Mouse (Mus musculus) olfactory bulb, adult 2 months (tissue): ENCODE measurements around the gene Ugt2b1. TPM values are rescaled to one million over a fixed set of nuclear protein-coding genes. Genes with fewer than 3 reads are reported as not detected.
"Not testable (repeated sequence)": the region's sequence is repeated elsewhere in the genome, so short reads cannot be mapped to it uniquely, and the experiment has no call there.

Experiments
- H3K27ac ChIP-seq: fragments of 200-500 bp; 2 replicates; pipeline ENCODE4 v1.5.1; 2012; ENCODE audit warnings: low read depth, low read length; ENCODE audit not compliant: insufficient read depth
- H3K4me1 ChIP-seq: fragments of 200-500 bp; 2 replicates; pipeline ENCODE4 v1.6.1; 2012; ENCODE audit warnings: low read length; ENCODE audit not compliant: control insufficient read depth, insufficient read depth
- H3K4me3 ChIP-seq: fragments of 200-500 bp; 2 replicates; pipeline ENCODE4 v1.5.1; 2012; ENCODE audit warnings: mild to moderate bottlenecking, low read depth, low read length, moderate library complexity; ENCODE audit not compliant: insufficient read depth
- CTCF ChIP-seq: fragments of 200-500 bp; IDR thresholded peaks from 2 replicates; pipeline ENCODE4 v1.5.1; 2012; ENCODE audit warnings: low read depth, mild to moderate bottlenecking, low read length, moderate library complexity; ENCODE audit not compliant: insufficient read depth
- POLR2A ChIP-seq: fragments of 200-500 bp; IDR thresholded peaks from 2 replicates; pipeline ENCODE4 v1.6.1; 2012; ENCODE audit warnings: mild to moderate bottlenecking, low read depth, low read length, moderate library complexity; ENCODE audit not compliant: insufficient read depth
- WGBS: fragments of 180-500 bp; shearing (Covaris S2); methylation state at CpG from one replicate; pipeline ENCODE4 v1.1.7; 2018; 5-methylcytosine and 5-hydroxymethylcytosine counted together
- polyA plus RNA-seq: library from polyadenylated mRNA; stranded (reverse); fragments of >200 nt; gene quantifications from 2 replicates; pipeline ENCODE4 v1.2.4, GENCODE M21; 2012; ENCODE audit warnings: low replicate concordance; ENCODE audit not compliant: missing spikeins, insufficient read depth, insufficient read length

Gene Ugt2b1
- not detected in 2 replicates for polyA plus RNA-seq

DNA sequence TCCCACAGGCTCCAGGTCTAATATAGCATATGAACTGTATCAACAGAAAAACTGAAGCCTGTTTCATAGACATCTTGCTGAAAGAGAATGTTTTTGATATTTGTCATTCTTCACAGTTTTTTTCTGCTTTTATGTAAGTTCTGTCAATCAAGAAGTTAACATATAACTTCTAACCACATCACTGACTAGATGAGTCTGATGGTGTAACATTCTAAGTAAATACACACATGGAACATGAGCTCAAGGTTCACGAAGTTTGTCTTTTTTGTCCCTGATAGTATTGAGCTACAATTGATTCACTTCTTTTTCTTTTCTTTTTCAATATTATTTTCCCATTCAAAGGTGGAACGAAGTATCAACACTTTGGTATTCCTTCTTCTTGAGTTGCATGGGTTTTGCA, at the start of gene Ugt2b1:
Gene Ugt2b1 (minus strand): TSS at position 105 of the 400 bp plus-strand sequence.
- TF ChIP-seq CTCF (no peak), POLR2A (no peak)
- Histone ChIP-seq H3K4me3 (no peak within 1 kb of the TSS), H3K27ac (no peak within 1 kb of the TSS), H3K4me1 (no peaks in the 10 kb centered on the region)
- WGBS, result 82% methylated on average over 2 of the region's 2 CpGs

DNA sequence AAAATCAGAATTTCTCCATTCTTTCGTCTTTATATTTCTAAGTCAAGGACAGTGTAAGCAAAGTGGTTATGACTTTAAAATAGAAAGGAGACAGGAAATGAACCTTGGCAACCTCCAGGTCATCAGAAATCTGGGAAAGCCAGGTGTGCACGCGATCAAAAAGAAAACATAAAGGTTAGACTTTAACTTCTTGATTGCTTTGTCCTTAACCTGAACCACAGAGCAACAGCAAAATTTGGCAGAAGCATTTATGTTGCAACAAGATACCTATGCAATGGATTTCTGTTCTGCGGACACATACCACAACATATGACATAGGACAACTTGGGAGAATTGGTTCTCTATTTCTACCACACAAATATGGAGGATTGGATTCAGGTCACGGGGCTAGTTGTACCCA, 40.9 kb upstream of the Ugt2b1 start:
- H3K27ac ChIP-seq, H3K4me3 ChIP-seq, H3K4me1 ChIP-seq: not testable (repeated sequence)
- 93% methylated on average over 5 of the region's 5 CpGs for WGBS

DNA sequence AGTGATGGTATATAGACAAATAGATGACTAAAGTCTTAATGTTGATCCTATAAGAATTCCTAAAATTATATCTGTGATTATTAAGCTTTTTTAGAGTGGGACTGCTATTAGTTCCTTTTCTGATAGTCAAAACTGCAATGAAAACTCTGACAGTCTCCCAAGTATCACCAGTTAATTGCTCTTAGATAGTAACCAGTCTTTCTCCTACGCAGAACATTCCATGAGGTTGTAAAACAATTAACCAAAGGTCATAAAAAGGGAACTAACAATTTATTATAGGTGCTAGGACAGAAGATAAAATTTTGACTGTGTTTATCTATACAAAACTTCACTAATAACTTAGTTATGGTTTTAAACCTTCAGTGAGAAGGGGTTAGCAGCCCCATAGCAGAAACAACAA, 36.5 kb upstream of the Ugt2b1 start:
- not testable (repeated sequence) for H3K27ac ChIP-seq, H3K4me1 ChIP-seq, H3K4me3 ChIP-seq
- 86% methylated on average over 1 of the region's 1 CpGs for WGBS

DNA sequence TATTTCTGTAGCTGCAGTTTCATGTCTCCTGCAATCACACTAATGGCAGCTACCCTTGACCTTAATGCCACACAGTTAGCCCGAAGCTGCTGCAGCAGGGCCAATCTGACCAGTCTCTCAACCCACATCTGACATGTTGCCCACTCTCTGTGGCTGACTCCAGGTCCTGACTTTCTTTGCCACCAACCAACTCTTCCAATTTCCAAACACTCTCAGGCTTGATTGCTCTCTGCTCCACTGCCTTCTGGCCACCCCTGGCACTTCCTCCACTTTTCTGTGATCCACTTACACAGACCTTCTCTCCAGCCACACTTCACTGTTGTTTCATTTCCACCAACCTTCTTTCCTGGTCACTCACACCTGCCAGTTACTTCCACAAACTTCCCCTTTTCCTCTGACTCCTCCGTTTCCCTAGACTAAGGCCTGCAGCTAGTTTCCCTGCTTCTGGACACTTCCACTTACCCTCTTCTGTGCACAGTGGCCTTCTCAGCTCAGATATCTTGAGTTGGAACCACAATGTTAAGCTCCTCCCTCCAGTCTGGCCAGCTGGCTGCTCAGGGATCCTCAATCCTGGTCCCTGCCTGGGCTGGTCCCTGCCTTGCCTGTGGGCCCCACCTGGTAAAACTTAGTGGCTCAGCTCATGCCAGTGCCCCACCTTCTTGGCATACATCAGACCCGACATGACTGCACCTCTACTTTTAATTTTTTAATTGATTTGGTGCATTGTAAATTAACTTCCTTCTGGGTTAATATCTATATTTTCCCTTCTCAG, 35.4 kb upstream of the Ugt2b1 start:
- no peaks in the 10 kb centered on the region for H3K4me1 ChIP-seq
- no peak for TF ChIP-seq POLR2A
- TF ChIP-seq CTCF, result no peak
- 84% methylated on average over 3 of the region's 3 CpGs for WGBS

DNA sequence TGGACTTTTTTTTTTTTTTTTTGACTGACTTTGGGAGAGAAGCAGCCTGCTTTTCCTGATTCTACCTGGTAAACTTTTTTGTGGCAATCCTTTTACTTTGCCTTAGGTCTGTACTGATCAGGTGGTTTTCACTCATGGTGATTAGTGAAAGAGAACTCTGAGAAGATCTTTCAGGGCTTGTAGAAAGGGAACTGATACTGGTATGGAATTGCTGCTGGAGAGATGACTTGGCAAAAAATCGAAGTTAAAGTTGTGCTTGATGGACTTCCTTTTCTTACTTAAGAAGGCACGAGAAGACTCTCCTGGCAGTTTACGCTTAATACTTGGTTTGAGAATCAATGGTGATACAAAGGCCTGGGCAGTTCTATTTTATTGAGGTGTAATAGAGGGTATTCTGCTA, 34.2 kb upstream of the Ugt2b1 start:
- TF ChIP-seq POLR2A (no peak), CTCF (no peak)
- 83% methylated on average over 3 of the region's 3 CpGs for WGBS

More for the DNA sequence above, 35.4 kb upstream of the Ugt2b1 start:
- Histone ChIP-seq H3K4me3 (no peak overlapping the region), H3K27ac (no peak overlapping the region)

DNA sequence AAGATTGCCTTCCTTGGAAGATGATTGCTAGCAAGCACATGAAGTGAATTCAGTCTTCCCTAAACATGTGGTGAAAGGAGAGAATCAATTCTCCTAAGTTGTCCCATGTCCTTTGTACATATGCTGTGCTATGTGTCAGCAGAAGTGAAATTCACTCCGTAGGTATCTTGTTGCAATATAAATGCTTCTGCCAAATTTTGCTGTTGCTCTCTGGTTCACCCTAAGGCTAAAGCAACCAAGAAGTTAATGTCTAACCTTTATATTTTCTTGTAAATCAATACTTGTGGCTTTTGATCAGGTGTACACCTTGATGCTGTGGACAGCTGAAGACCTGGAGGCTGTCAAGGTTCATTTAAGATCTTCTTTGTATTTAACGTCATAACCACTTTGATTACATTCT, 15.8 kb upstream of the Ugt2b1 start:
- WGBS, result 94% methylated on average over 2 of the region's 2 CpGs
- H3K4me1 ChIP-seq, result no peaks in the 10 kb centered on the region
- no peak overlapping the region for H3K27ac ChIP-seq
- no peak overlapping the region for H3K4me3 ChIP-seq
- TF ChIP-seq CTCF, result no peak
- no peak for TF ChIP-seq POLR2A

More for the DNA sequence above, 34.2 kb upstream of the Ugt2b1 start:
- Histone ChIP-seq H3K4me3 (no peak overlapping the region), H3K4me1 (no peaks in the 10 kb centered on the region), H3K27ac (no peak overlapping the region)

DNA sequence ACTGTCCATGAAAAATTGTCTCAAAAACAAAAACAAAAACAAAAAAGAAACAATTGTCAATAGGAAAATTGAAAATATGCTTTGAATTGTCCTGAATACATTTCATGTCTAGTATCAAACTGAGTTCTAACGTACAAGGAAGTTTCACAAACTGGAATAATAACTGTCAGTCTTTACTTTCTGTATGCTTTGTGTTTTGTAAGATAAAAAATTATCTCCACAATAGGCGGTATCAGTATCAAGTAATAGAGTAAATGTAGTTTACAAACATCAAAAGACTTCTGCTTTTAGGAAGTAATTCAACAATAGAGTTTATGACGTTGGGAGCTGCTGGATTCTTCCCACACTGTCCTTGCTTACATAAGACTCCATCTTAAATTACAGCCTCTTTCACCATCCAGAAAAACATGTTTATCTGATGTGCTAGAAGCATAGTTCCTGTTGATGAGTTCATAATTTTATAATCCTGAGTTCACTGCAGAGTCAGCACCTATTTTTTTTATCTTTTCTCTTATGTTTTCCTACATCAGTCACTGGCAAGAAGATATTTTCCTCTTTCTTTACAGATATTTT, 5.6 kb downstream of the Ugt2b1 start:
- TF ChIP-seq POLR2A (no peak), CTCF (no peak)
- Histone ChIP-seq H3K4me1 (no peaks in the 10 kb centered on the region), H3K27ac (no peak overlapping the region), H3K4me3 (no peak overlapping the region)
- WGBS, result 67% methylated on average over 3 of the region's 3 CpGs

DNA sequence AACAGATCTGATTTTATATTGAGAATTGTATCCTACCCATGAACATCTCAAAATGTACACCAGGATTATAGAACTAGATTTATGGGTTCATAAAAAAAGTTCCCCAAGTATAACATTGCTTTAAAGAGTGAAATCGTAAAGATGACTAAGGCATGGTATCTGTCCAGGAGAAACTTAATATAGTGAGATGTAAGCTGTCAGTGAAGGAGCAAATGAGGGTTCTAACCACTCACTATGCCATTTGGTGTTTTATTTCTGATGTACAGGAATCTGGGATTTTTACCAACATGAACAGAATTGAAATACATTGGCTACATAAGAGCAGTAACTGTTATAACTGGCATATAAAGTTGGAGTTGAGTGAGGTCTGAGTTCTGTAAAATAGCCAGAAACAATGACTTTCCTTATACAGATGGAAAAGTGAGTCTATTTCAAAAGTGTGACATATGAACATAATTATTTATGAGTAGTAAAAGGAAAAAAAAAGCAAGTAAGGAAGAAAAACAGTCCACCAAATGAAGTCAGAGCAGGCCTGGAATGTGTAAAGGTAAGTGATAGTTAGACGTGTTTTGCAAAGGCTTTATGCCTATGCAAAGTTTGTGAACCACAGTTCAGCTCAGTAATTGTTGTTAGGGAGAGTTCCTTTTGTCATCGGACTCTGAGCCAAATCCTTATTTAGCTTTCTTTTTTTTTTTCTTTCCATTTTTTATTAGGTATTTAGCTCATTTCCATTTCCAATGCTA, 14.8 kb downstream of the Ugt2b1 start:
- no peak overlapping the region for H3K27ac ChIP-seq
- WGBS, result 85% methylated on average over 3 of the region's 3 CpGs
- H3K4me1 ChIP-seq, result no peaks in the 10 kb centered on the region
- TF ChIP-seq POLR2A, result no peak
- TF ChIP-seq CTCF, result no peak
- H3K4me3 ChIP-seq, result no peak overlapping the region

DNA sequence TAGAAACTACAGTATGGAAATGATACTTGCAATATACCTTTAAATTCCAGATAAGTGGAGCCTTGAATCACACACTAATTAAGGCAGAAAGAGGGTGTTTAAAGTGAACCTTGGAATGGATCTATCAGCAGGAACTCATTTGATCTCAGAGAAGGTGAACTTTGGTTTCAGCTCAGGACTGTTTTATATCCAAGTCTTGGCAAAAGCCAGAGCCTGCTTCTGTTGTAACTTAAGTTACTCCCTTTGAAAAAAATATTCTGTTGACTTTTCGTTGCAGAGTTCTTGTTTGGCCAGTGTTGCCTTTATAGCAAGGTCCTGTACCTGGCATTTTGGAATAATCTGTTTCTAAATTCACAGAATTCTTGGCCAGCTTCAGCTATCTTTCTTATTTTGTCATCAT, 15.6 kb downstream of the Ugt2b1 start:
- no peak for TF ChIP-seq POLR2A
- no peak for TF ChIP-seq CTCF
- no peaks in the 10 kb centered on the region for H3K4me1 ChIP-seq
- no peak overlapping the region for H3K27ac ChIP-seq
- 71% methylated on average over 1 of the region's 1 CpGs for WGBS
- no peak overlapping the region for H3K4me3 ChIP-seq
